Mouse (Mus musculus): ENCODE results near the gene Nynrin.

GRCm38 (mm10) chr14:55838312-55838711 is 15.5 kb upstream of the Nynrin start:
- TF ChIP-seq ZNF384 (IDR thresholded peaks at IDR 0.05; ENCODE audit: low read depth, low read length) = no peak
- no peak for TF ChIP-seq ZC3H11A (IDR thresholded peaks at IDR 0.05; ENCODE audit: borderline replicate concordance, low read depth, low read length)
- TF ChIP-seq HCFC1 (IDR thresholded peaks at IDR 0.05; ENCODE audit: borderline replicate concordance, insufficient read depth, low read length) = no peak
- TF ChIP-seq CHD2 (IDR thresholded peaks at IDR 0.05; ENCODE audit: low read depth, low read length) = no peak

Data from ES-E14 (cell line).